Mouse (Mus musculus) midbrain, embryonic 14.5 days (tissue): ENCODE data around the gene Apbb2. TPM values are rescaled to one million over a fixed set of nuclear protein-coding genes. Genes with fewer than 3 reads are reported as not detected.

Experiments used
- ATAC-seq: fragments of 200-750 bp; cut with Nextera tagmentation; 2 replicates; pipeline ENCODE4 v1.8.0; 2017; ENCODE audit warnings: moderate number of reproducible peaks, moderate library complexity; ENCODE audit not compliant: low FRiP score, low TSS enrichment
- DNase-seq: peaks from one replicate; pipeline ENCODE4 v3.0.0-alpha.2; 2015
- H3K27ac ChIP-seq: fragments of 300-500 bp; sonication (generic); replicated peaks from 2 replicates; pipeline ENCODE4 v1.5.1; 2014; ENCODE audit warnings: mild to moderate bottlenecking, low read depth, low read length, moderate library complexity
- H3K27me3 ChIP-seq: fragments of 300-500 bp; sonication (generic); 2 replicates; pipeline ENCODE4 v1.6.1; 2014; ENCODE audit warnings: low read length, control low read depth, mixed read lengths; ENCODE audit not compliant: control insufficient read depth, insufficient read depth
- H3K36me3 ChIP-seq: fragments of 300-500 bp; sonication (generic); 2 replicates; pipeline ENCODE4 v1.6.1; 2014; ENCODE audit warnings: low read length, control low read depth; ENCODE audit not compliant: control insufficient read depth, insufficient read depth
- H3K4me1 ChIP-seq: fragments of 300-500 bp; sonication (generic); 2 replicates; pipeline ENCODE4 v1.6.1; 2014; ENCODE audit warnings: mild to moderate bottlenecking, antibody characterized with exemption, low read length, control low read depth; ENCODE audit not compliant: control insufficient read depth, insufficient read depth
- H3K4me2 ChIP-seq: fragments of 300-500 bp; sonication (generic); 2 replicates; pipeline ENCODE4 v1.6.1; 2014; ENCODE audit warnings: mild to moderate bottlenecking, low read length, moderate library complexity
- H3K4me3 ChIP-seq: fragments of 300-500 bp; sonication (generic); replicated peaks from 2 replicates; pipeline ENCODE4 v1.5.1; 2014; ENCODE audit warnings: low read depth, low read length
- H3K9ac ChIP-seq: fragments of 300-500 bp; sonication (generic); replicated peaks from 2 replicates; pipeline ENCODE4 v1.6.1; 2014; ENCODE audit warnings: mild to moderate bottlenecking, low read length, moderate library complexity
- H3K9me3 ChIP-seq: fragments of 300-500 bp; sonication (generic); 2 replicates; pipeline ENCODE4 v1.6.1; 2016; ENCODE audit warnings: low read length, control low read depth, mixed read lengths; ENCODE audit not compliant: control insufficient read depth
- WGBS: fragments of 180-500 bp; shearing (Covaris S2); extraction: QIAGEN DNeasy Blood & Tissue Kit; methylation state at CpG from one replicate; pipeline ENCODE4 v1.1.7; 2014; 5-methylcytosine and 5-hydroxymethylcytosine counted together
- polyA plus RNA-seq: library from polyadenylated mRNA; unstranded; fragments of >200 nt; fragmentation: Nextera tagmentation; extraction: Ambion mirVana; gene quantifications from 2 replicates; pipeline ENCODE4 v1.2.1, GENCODE M21; 2014

Gene Apbb2
- polyA plus RNA-seq, 1 experiment from 2014 or later, result 116 TPM

DNA sequence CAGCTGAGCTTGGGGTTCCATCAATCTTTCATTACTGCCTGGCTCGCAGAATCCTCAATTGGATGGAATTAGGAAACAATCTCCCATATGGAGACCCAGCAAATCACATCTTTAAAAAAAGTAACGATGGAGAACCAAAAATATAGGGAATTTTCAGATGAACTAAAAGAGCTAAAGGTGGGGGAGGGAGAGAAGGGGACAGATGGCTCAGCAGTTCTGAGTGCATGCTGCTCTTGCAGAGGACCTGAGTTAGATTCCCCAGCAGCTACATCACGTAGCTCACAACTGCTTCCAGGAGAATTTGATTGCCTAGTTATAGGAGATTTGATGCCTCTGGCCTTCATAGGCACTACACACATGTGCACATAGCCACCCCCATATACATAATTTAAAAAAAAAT is 263.4 kb downstream of the Apbb2 start:
- no peaks in the 10 kb centered on the region for H3K9me3 ChIP-seq
- H3K36me3 ChIP-seq, result no peaks in the 10 kb centered on the region
- no peak overlapping the region for H3K9ac ChIP-seq
- H3K27me3 ChIP-seq, result no peaks in the 10 kb centered on the region
- no peak overlapping the region for H3K27ac ChIP-seq
- peaks cover 14% of the 10 kb centered on the region for H3K4me1 ChIP-seq
- no peak overlapping the region for H3K4me2 ChIP-seq
- H3K4me3 ChIP-seq, result no peak overlapping the region
- DNase-seq, result no peak
- WGBS, result 77% methylated on average over 3 of the region's 3 CpGs
- no peak for ATAC-seq

DNA sequence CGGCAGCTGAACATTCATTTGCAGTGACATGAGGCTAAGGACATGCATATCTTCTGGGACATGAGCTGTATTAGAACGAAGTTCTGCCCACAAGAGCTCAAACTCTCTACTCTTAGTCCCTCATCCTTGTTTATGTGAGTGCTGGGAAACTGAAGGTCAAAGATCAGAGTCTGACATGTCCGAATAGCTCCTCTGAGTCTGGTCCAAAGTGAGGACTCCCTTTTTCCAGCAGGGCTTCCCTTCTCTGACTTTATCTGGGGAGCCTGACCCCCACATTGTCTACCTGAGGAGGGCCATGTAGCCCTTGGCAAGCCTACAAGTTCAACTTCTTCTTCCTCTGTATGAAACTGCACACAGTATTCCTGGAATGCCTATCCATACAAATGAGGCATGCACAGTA is 264.7 kb downstream of the Apbb2 start:
- Histone ChIP-seq H3K4me1 (0 out of 2 replicates have a peak, but pooled peaks cover 4% of the 10 kb centered on the region), H3K9ac (no peak overlapping the region), H3K4me2 (no peak overlapping the region), H3K27ac (no peak overlapping the region), H3K36me3 (no peaks in the 10 kb centered on the region), H3K27me3 (no peaks in the 10 kb centered on the region), H3K9me3 (no peaks in the 10 kb centered on the region), H3K4me3 (no peak overlapping the region)
- DNase-seq (no peak), ATAC-seq (no peak)
- WGBS, result 75% methylated on average over 3 of the region's 3 CpGs

DNA sequence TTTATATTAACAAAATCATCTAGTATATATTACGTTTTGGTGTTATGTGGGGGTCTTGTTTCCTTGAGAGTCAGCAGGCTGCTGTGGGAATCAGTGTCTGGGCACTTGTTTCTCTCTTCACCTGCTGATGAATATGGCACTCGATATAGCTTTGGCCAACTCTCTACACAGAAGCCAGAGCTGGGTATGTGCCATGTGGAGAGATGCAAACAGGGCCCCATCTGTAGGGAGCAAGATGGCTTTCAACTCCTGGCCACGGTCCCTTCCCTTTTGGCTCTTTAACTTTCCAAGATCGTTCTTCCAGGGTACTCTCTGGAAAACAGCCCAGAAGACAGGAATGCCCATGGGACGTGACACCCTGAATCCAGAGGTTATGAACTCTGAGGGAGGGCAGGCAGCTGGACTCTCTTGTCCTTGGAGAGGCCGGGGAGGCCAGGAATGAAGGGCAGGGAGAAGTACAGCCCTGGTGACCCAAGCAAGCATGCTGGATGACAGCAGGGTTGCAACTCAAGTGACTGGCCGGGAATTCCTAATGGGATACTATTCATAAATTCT is 266.7 kb downstream of the Apbb2 start:
- no peak for ATAC-seq
- H3K4me1 ChIP-seq, result 0 out of 2 replicates have a peak, but pooled peaks cover 4% of the 10 kb centered on the region
- H3K4me2 ChIP-seq, result no peak overlapping the region
- 94% methylated on average over 7 of the region's 7 CpGs for WGBS
- no peaks in the 10 kb centered on the region for H3K27me3 ChIP-seq
- no peaks in the 10 kb centered on the region for H3K36me3 ChIP-seq
- no peak overlapping the region for H3K4me3 ChIP-seq
- H3K9ac ChIP-seq, result no peak overlapping the region
- no peaks in the 10 kb centered on the region for H3K9me3 ChIP-seq
- DNase-seq, result no peak
- H3K27ac ChIP-seq, result no peak overlapping the region

DNA sequence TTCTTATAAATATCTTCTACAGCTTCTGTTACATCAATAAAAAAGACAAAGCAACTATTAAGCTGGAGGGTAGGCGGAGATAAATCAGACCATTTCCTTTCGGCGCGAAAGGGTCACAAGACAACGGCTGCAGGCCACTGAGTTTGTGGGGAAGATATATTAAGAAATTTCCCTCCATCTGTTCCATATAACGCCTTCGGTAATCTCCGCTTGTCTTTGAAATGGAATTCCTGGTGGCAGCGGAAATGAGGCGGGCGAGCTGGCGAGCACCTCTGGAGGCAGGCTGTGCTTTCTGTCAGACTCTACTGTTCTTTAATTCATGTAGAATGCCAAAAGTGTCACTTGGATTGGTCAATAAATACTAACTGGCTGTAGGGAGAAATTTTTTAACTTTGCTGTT is 267.5 kb downstream of the Apbb2 start:
- Histone ChIP-seq H3K27me3 (no peaks in the 10 kb centered on the region), H3K4me3 (no peak overlapping the region), H3K9me3 (no peaks in the 10 kb centered on the region), H3K9ac (no peak overlapping the region), H3K27ac (no peak overlapping the region), H3K4me2 (no peak overlapping the region), H3K4me1 (0 out of 2 replicates have a peak, but pooled peaks cover 4% of the 10 kb centered on the region), H3K36me3 (no peaks in the 10 kb centered on the region)
- DNase-seq (no peak), ATAC-seq (no peak)
- WGBS, result 85% methylated on average over 12 of the region's 12 CpGs

DNA sequence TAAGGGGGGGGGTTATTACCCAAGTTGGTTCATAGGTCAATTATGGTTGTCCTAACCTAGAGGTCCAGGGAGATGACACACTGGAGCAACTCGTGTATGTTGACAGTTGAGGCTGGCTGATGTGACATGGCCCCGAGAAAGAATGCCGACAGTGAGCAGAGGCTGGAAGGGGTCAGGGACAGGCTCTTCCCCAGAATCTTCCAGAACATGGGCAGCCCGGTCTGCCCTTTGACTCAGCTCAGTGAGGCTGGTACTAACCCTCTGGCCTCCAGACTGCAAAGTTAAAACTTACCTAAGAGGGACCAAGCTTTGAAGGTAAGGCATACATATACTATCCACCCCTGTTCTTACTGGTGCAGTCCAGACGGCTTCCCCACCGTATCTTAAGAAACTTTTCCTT is 268.0 kb downstream of the Apbb2 start:
- H3K9ac ChIP-seq, result no peak overlapping the region
- no peaks in the 10 kb centered on the region for H3K36me3 ChIP-seq
- no peaks in the 10 kb centered on the region for H3K9me3 ChIP-seq
- no peak for DNase-seq
- WGBS, result 93% methylated on average over 6 of the region's 6 CpGs
- H3K27ac ChIP-seq, result no peak overlapping the region
- no peaks in the 10 kb centered on the region for H3K27me3 ChIP-seq
- H3K4me3 ChIP-seq, result no peak overlapping the region
- ATAC-seq, result no peak
- 0 out of 2 replicates have a peak, but pooled peaks cover 4% of the 10 kb centered on the region for H3K4me1 ChIP-seq
- no peak overlapping the region for H3K4me2 ChIP-seq

DNA sequence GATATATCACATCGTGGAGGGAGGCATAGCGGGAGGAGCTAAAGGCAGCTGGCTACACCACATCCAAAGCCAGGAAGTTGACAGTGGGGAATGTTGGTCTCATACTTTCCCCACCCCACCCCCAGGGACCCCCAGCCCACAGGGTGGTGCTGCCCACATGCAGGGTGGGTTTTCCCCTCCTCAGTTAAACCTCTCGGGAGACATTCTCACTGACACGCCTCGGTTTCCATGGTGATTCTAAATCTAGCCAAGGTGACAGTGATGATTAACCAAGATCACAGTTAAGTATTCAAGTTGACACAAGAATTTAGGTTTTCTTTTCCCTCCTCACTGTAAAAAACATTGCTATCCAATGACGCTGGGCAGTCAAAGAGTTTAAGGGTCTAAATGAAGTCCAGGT is 270.2 kb downstream of the Apbb2 start:
- Histone ChIP-seq H3K4me1 (no peaks in the 10 kb centered on the region), H3K27me3 (no peaks in the 10 kb centered on the region), H3K4me2 (no peak overlapping the region), H3K9ac (no peak overlapping the region), H3K4me3 (no peak overlapping the region), H3K36me3 (no peaks in the 10 kb centered on the region), H3K27ac (no peak overlapping the region), H3K9me3 (no peaks in the 10 kb centered on the region)
- ATAC-seq (no peak), DNase-seq (no peak)
- WGBS, result 79% methylated on average over 6 of the region's 6 CpGs

DNA sequence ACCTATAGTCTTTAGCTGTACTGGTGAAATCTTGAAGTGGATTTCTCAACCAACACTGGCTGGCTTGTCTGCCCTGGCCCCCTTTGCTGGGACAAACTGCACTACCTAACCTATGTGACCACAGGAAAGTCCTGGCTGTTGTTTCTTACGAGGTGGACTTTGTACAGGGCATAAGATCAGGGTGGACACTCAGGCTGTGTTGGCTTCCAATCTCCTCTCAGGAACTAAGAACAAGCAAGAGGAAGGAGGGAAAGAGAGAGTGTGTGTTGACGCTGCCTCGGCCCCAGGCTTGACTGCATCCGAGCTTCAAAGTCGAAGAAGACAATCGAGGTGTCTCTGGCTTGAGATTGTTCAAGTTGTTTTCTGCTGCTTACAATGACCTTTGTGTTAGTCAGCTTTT is 271.8 kb downstream of the Apbb2 start:
- ATAC-seq (no peak), DNase-seq (no peak)
- H3K4me1 ChIP-seq, result peaks cover under 1% of the 10 kb centered on the region; the same call in 1 of the 2 replicates
- H3K4me3 ChIP-seq, result no peak overlapping the region
- no peak overlapping the region for H3K4me2 ChIP-seq
- H3K27me3 ChIP-seq, result no peaks in the 10 kb centered on the region
- H3K9ac ChIP-seq, result no peak overlapping the region
- 93% methylated on average over 6 of the region's 6 CpGs for WGBS
- H3K36me3 ChIP-seq, result no peaks in the 10 kb centered on the region
- no peak overlapping the region for H3K27ac ChIP-seq
- H3K9me3 ChIP-seq, result no peaks in the 10 kb centered on the region

DNA sequence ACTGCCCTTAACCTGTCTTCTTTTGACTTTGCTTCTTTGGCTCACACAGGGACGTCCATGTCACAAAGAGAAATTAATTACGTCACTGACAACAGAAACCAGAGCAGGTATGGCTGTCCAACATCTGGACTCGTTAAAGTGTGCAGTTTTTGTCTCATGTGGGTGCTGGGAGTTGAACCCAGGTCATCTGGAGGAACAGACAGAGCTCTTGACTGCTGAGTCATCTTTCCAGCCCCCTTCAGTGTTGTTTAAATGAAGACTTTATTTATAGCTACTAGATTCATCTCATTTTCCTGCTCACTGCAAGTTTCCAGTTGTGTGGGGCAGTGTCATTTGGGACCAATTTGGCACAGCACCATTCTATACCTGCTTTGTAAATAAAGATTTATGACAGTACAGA is 273.4 kb downstream of the Apbb2 start:
- no peaks in the 10 kb centered on the region for H3K36me3 ChIP-seq
- H3K27me3 ChIP-seq, result no peaks in the 10 kb centered on the region
- no peak for DNase-seq
- no peak overlapping the region for H3K4me2 ChIP-seq
- H3K9ac ChIP-seq, result no peak overlapping the region
- H3K4me1 ChIP-seq, result peaks cover 15% of the 10 kb centered on the region
- 70% methylated on average over 3 of the region's 3 CpGs for WGBS
- H3K27ac ChIP-seq, result no peak overlapping the region
- H3K9me3 ChIP-seq, result no peaks in the 10 kb centered on the region
- H3K4me3 ChIP-seq, result no peak overlapping the region
- no peak for ATAC-seq

DNA sequence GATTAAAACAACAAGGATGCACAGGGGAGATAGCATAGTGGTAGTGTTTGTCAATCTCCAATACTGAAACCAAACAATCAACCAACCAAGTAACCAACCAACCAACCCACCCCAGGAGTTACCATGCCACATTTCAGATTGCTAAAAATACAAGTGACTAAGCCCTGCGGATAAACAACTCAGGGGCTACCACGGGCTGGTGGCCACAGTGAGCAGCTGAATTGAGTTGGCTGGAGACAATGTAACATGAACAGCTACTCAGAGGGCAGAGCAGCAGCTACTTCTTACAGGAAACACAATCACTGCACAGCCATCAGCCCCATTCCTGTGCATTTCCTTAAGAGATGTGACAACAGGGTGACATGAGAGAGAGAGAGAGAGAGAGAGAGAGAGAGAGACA is 274.4 kb downstream of the Apbb2 start:
- no peaks in the 10 kb centered on the region for H3K9me3 ChIP-seq
- H3K9ac ChIP-seq, result no peak overlapping the region
- H3K27ac ChIP-seq, result no peak overlapping the region
- peaks cover 20% of the 10 kb centered on the region for H3K4me1 ChIP-seq
- H3K4me3 ChIP-seq, result no peak overlapping the region
- no peak overlapping the region for H3K4me2 ChIP-seq
- no peaks in the 10 kb centered on the region for H3K27me3 ChIP-seq
- no peak for DNase-seq
- H3K36me3 ChIP-seq, result no peaks in the 10 kb centered on the region
- ATAC-seq, result no peak
- WGBS, result 48% methylated on average over 2 of the region's 2 CpGs
